Mouse (Mus musculus): Measurements from ENCODE around the gene Mmp10.

GRCm38 (mm10) chr9:7545471-7545870, 43.3 kb downstream of the Mmp10 start:
- no peak for TF ChIP-seq GATA1 (IDR thresholded peaks at IDR 0.05; ENCODE audit: low read length)
- no peak for TF ChIP-seq TAL1 (IDR thresholded peaks at IDR 0.05; ENCODE audit: low read length)

All from erythroblast, embryonic 14.5 days (primary cell).